Mouse (Mus musculus): ENCODE data around the gene Tdrd12. TPM values are rescaled to one million over a fixed set of nuclear protein-coding genes. Genes with fewer than 3 reads are reported as not detected.
"Not testable (repeated sequence)": the region's sequence is repeated elsewhere in the genome, so short reads cannot be mapped to it uniquely, and the experiment has no call there.

The Tdrd12 gene
- total RNA-seq, 2 experiments from 2014 or later = 0.52 to 0.63 TPM

DNA sequence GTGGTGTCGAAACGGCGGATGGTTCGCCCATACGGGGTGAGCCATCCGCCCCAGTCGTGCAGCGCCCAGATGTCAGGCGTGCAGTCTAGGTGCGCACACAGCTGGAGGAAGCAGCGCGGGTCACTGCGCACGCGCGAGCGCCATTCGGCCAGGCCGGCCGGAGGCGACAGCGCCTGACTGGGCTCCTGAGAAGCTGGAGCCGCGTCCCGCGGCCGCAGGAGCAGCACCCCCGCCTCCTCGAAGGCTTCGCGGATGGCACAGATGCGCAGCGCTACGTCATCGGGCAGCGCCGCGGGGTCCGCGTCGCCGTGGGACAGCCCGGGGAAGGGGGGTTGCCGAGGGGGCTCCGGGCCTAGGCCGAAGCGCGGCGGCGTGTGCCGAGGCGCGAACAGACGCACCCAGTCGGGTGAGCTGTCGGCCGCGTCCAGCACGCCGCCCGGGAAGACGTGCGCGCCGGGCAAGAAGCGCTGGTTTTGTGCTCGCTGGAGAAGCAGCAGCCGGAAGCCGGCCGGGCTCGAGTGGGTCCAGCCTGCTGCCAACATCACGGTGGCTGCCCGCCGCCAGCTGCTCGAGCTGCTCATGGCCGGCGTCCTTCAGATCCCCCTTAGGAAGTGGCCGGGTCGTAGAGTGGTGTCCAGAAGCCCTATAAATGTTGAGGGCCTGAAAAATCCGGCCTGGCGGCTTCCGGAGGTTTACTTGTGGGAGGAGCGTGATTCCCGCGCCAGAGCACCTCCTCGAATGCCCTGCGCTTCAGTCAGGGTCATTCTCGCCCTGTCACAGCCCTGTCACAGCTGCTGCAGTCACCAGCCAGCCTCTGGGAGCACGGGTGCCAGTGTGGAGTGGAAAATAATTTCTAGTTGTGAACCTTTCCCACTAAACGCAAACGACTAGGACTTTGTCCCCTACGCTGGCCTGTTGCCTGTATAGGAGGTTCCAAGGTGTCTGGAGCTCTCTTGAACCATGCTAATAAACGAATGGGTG, 18.0 kb upstream of the Tdrd12 start:
- DNase-seq = peak; percentile 91 to 92

DNA sequence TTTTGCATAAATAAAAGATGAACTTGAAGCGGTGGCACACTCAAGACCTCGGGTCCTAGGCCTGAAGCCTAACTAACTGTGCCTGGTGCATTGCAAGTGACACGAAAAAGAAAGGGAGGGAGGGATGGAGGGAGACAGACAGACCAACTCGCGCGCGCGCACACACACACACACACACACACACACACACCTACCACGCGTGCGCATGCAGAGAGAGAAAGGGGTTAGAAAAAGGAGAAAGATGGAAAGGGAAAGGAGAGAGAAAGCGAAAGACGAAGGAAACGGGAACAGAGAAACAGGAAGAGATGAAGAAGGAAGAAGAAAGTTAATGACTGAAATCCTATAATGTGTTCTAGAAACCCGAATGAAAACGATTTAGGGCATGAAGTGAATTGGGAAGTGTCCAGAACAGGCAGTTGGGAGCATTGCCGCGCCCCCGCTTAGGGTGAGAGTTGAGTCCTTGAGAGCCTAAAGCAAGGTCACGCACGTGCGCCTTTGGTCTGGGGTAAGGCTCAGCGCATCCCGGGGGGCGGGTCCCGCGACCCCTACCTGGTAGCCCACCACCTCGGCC, 17.1 kb upstream of the Tdrd12 start:
- peak; percentile 19 to 45 for DNase-seq

DNA sequence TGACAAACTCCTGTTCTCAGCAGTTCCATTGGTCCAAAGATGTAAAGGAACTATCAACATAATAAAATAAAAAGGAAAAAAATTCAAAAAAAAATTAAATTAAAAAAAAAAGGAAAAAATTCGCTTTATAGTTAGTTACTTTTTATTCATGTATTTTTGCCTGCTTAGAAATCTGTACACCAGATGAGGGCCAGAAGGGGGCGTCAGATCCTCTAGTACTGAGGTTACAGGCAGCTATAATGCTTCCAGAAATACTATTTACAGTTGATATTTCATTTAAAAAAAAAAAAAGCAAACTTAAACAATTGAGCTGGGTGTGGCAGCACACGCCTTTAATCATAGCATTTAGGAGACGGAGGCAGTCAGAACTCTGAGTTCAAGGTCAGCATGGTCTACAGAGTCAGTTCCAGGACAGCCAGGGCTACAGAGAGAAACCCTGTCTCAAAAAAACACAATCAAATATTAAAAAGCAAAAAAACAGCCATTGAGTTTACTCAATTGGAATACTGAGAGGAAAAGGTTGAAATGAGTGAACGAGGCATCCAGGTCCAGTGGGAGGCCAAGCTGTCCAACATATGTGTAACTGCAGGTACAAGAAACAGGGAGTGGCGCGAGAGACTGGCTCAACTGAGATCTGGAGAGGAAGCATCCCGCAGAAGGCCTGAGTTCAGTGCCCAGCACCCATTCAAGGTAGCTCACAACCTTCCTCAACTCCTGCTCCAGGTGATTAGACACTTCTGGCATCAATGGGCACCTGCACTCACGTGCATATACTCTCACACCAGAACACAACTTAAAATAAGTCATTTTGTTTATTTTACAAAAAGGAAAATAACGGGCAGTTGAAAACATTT, 16.4 kb upstream of the Tdrd12 start:
- peak; percentile 9 to 31 for DNase-seq

DNA sequence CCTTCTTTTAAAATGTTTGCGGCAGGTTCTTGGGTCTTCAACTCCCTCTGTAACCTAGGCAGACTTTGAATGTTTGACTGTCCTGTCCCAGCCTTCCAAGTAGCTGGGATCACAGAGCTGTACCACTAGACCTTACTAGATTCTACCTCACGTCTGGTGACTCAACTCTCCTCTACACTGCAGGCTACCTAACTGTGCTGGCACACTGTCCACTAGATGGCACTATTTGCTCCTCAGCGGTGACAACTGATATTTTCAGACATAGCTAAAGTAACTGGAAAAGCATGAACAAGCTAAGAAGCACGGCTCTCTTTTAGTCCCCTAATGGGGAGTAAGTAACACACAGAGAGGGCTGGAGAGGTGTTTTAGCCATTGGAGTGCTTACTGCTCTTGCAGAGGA, 8.3 kb upstream of the Tdrd12 start:
- peak; percentile 32 to 45 for DNase-seq

DNA sequence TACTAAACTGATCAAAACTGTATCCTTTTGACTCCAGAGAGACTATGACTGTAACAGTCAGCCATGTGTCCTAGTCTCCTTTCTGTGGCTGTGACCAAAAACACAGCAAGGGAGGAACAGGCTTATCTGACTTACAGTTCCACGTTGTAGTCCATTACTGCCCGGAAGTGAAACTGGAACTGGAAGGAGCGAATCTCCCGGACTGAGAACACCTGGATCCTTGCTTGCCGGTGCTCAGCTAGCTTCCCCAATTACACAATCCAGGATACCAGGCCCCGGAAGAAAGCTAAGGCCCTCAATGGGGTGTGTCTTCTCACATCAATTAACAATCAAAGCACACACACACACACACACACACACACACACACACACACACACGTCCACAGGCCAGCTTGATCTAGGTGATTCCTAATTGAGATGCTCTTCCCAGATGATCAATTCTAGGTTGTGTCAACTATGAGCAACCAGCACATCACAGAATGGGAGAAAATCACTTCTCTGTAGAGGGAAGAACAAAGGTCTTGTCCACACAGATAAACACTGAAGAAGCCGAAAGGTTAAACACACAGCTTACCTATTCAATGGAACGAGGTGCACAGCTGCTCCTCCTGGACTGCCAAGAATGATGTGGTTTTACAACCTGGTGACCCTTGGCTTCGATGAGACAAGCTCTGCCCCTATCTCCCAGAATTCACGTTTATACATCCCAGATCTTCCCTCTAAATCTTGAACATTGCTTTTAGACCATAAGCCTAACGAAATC, 1.6 kb downstream of the Tdrd12 start:
- DNase-seq = no peak

DNA sequence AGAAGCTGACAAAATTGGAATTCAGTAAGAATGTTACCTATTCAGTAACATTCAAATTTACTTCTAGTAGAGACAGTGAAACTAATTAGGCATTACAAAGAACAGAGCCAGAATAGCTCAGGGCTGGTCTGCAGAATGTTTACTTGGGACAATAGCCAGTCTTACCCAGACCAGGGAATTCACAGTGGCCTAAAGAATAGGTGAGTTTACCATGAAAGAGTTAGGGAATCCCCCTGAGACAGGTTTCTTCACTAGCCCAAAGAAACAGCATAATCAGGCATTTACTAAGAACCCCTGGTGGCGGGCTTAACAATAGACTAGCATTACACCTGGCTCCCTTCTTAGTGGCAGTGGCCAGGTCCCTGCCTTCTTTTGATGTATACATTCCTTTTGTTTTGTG, 7.0 kb downstream of the Tdrd12 start:
- DNase-seq = not testable (repeated sequence)

DNA sequence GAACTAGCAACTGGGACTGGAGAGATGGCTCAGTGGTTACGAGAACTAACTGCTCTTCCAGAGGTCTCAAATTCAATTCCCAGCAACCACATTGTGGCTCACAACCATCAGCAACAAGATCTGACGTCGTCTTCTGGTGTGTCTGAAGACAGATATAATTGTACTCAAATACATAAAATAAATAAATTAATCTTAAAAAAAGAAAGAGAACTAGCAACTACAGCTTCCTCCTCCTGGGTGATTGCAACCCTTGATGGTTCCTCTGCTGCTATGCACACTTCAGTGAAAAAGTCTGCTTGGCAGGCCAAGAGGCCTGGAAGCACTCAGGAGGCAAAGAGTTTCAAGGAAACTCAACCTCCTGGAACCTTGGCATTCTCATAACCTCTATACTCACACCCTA, 7.5 kb downstream of the Tdrd12 start:
- DNase-seq = no peak

DNA sequence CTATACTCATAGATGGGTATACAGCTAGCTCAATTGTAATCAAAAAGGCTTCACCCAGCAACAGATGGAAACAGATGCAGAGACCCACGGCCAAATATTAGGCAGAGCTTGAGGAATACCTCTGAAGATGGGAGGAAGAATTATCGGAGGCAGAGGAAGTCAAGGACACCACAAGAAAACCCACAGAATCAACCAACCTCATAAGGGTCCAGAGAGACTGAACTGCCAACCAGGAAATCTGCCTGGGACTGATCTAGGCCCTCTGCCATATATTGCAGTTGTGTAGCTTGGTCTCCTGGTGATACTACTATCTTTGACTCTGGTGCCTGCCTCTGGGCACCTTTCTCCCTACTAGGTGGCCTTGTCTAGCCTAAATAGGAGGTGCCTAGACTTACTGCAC, 10.8 kb downstream of the Tdrd12 start:
- no peak for DNase-seq

DNA sequence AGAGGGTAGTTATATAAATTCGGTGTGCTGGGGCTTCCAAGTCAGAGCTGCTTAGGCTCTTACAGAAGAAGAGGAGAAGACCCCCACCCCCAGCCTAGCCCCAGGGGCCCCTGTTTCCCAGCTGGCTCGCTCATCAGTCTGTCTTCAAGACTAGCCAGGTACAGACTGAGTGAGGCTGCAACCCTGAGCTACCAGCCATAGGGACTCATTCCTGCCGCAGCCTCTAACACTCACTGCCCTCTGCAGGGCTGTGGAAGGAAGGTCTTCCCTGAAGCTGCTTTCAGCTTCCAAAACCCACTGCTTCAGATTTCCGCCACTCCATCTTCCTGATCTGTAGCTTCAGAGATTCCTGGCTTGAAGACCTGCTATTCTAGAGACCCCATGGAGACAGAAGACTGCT, 35.5 kb downstream of the Tdrd12 start:
- DNase-seq = no peak

DNA sequence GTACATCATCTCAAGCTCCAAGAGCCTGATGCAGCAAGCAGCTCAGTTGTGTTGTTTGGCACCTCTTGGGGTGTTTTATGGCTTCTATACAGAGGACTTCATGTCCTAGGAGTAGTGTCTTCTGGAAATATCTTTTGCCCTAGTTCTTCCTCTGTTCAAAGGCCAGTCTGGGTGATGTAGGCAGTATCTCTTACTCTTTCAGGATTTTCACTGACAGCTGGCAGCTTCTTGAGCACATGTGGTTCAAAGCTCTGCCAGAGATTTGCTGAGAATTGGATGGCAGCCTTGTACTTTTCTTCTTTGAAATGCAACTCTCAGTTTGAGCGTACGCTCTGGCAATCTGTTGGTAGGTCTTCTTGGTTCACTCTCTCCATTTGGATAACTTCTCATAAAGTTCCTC, 40.0 kb downstream of the Tdrd12 start:
- DNase-seq = no peak

DNA sequence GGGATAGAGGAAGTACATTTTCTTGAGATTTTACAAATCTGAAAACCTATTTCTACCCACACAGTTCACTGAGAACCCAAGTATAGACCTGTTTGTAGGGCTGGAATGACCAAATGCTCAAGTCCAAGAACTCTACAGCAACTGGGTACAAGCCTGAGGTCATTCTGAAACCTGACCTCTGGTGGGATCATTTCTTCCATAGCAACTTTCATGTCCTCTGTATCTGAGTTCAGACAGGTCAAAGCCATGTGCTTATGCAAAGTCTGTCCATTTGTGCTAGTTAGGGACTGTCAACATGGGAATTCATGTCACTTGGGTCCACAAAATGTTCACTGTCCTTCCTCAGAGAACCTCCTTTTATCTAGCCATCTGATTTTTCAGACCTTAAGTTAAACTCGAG, 46.5 kb downstream of the Tdrd12 start:
- DNase-seq = no peak

DNA sequence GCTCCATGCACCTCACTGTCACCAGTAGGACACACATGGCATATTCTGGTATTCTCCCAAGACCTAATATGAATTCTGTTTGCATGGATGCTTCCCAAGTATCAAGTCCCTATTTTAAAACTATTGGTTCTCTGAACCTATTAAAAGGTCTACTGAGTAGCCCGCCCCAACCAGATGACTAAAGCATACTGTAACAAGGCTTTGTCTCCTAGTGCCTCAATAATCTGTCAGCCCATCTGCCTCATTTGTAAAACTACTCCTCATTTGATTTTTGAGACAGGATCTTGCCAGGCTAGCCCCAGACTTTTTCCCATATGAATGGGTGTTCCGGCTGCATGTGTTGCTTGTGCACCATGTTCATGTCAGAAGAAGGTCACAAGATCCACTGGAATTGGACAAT, 47.4 kb downstream of the Tdrd12 start:
- DNase-seq = no peak

DNA sequence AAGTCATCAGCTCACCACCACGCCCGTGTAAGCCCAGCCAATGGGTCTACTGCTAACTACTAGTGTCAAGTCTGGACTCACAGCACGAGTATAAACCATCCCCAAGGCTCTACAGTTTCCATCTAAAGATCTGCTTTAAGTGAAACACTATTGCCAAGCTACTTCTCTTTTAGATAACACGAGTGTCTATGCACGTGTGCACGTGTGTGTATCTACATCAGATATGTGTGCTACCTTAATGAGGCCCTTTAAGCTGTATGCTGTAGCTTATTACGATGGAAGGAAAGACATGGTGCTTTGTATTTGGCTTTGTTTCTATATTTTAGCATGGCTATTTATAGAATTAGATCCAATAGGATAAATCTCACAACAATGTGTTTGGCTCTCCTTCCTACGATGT, 51.0 kb downstream of the Tdrd12 start:
- DNase-seq = no peak

DNA sequence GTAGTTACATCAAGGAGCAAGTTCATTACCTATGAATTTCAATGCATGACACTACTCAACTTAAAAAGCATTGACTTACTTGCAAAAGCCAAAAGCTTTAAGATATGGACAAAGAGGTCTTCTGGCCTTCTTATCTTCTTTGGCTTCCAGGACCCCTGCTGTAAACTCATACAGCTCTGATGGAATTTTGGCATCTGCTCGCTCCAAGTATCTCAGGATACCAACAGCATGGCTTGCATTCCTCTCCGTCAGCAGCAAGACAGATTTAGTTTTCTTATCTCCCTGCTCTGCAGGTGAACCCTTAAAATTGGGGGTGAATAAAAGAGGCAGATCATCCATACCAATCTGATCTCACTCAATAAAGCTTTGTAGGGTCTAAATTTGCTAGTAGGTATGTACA, 52.4 kb downstream of the Tdrd12 start:
- no peak for DNase-seq

DNA sequence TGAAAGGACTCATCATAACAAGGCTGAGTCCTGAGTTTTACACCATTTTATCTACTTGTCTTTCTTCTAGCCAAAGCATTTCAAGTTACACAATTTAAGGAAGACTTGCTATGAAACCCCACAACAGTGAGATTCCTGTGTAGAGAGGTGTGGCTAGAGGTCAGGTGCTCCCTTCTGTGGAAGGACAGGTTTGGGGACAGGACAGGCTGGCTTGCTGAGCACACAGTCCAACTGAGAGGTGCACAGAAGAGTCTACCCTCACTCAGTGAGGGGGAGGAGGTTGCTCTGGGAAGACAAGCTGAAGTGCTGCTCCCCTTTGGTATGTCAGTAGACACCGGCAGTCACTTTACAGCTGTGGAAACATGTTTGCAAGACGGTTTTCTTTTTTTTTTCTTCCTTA, 61.1 kb downstream of the Tdrd12 start:
- no peak for DNase-seq

DNA sequence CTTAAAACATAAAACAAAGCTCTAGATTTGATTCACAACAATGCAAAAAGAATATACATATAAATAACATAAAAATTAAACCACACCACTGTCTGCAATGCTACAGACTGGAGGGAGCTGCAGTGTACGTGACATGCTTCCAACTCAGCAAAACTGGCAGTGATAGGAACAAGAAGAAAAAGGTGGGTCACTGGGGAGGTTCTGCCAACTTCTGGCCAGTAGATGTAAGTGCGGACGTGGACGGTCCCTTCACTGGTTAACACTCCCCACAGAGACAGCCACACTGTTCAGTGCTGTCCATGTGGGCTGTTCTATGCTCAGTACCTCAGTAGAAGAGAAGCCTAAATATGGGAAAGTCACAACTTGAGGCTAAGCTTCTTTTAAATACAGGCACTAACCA, 66.8 kb downstream of the Tdrd12 start:
- no peak for DNase-seq

DNA sequence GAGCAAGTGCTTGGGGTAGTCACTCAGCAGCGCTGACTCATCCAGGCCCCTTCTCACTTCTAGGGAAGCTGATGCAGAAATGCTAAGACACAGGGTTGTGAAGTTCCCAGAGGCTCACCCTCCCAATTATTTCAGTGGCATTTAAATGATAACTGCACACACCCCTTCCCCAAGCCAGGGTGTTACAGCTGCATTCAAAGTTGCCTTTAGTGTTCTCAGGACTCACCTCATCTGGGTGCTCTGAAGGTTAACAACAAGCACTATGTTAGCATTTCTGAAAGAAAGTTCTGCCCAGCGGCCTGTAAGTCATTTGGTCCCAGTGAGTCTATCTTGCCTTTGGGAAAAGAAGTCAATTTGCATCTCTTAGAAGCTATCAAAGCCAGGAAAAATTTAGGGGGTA, 69.7 kb downstream of the Tdrd12 start:
- DNase-seq = no peak

DNA sequence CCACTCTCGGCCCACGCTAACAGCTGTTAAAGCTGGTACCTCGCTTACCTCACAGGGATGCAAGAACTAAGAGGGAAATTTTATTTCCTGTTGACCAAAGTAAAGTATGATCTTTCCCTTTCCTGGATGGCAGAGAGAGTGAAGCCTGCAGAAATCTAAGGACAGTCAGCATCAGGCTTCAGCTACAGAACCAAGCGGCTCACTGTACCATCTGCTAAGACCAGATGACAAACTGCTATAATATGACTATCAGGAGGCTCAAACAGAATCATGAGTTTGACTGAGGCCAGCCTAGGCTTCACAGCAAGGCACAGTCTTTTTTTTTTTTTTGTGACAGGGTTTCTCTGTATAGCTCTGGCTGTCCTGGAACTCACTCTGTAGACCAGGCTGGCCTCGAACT, 72.5 kb downstream of the Tdrd12 start:
- DNase-seq = no peak

DNA sequence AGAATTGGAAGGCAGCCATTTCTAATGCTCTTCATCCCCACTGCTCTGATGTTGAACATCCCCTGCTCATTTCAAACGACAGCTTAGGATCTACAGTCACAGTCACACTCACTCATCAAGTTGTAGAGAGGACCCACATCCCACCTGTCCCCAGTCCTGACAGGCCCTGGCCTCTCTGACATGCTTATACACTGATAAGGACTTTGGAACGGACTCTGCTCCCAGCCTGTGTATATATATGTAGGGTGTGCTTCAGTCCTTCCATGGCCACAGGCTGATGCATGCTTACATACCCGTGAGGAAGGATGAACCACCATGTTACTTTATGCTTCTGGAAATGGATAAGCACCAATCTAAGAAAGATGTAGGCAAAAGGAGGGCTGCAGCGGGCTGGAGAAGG, 76.6 kb downstream of the Tdrd12 start:
- DNase-seq = no peak

DNA sequence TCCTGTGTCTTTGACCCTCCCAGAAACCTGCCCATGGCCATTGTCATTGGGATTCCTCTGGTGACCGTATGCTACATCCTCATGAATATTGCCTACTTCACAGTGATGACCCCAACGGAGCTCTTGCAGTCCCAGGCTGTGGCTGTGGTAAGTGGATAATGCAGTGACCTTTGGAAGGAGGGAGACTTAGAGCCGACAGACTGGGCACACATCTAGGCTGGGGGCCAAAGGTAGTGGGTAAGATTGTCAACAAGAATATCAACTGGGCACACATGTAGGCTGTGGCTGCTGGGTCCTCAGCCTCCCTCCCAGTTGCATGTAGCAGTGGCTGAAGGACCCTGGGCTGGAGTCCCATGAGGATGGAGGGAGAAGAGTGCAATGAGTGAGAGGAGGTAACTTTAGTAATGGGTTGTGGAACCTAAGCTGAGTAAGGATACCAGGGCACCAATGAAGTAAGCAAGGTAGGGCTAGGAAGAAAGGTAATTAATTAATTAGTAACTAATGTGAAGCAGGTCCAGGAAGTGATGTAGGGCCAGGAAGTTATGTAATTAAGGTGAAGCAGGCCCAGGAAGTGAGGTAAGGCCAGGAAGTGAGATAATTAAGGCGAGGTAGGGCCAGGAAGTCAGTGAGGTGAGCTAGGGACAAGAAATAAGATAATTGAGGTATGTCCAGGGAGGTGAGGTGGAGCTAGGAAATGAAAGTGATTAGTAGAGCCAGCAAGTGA, 81.3 kb downstream of the Tdrd12 start:
- no peak for DNase-seq

DNA sequence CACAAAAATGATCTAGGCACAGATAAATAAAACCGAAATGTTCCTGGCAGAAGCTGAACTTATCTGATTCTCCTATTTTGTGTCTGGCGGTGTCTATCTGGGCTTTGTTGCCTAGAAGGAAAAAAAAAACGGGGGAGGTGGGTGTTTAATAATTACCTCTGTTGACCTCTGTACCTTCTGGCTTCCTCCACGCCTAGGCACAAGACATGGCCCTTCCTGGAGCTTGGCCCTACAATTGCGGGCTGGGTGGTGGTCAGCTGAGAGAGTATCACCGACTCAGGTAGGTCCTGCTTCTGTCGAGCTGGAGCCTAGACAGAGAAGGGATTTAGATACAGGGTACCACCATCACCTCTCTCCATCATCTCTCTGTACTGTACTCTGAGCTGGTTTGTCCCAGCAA, 88.7 kb downstream of the Tdrd12 start:
- no peak for DNase-seq
